Mouse (Mus musculus): ENCODE measurements at regions not wholly inside any gene's neighbourhood (a gene's known extent, or its start where the extent isn't known, plus 50 kb on each side); places are given as distances from the start of the nearest gene placed in this dataset.

DNA sequence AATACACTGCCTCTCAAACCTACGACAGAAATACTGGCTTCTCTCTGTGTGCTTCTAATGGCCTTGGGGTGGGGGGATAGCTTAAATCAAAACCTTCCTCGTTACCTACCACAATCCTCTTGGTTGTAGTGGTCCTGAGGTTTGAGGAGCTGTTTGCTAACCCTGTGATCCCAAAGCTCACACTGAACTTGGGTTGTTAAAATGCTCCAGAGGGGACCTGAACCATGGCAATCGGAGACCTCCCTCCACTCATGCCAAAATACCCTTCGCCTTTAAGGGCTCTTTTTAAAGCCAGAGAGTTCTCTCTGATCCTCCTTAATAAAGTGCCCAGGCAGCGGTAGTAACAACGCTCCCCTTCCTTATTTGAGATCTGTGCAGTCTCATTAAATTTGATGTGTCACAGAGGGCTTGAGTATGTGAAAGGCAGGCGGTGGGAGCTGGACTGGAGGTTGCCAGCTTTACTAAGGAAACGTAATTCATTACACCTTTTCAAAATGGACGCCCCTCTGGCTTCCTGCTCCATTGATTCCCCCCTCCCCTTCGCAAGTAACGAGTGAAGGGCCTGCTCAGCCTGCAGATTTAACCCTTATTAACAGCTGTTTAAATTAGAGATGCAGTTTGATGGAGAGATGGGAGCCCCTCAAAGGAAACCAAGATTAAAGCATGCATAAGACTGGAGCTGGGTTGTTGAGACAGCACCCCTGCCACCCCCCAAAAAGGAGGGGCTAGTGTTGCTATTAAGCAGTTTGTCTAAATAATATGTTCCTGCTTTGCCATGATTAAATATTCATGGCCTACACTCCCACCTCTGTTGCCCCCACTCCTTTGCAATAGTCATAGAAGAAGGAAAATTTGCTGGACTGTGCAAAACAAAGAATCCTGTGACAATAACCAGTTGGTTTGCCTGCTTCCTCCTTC is 289.4 kb downstream of the Sorl1 start:
- no peak for DNase-seq (ENCODE audit: low spot score in 2 of 2)

- DNase-seq (ENCODE audit: low spot score in 2 of 2): no peak
These were observed 290.7 kb downstream of the Sorl1 start for GRCm38 (mm10) chr9:41833408-41833807.

GRCm38 (mm10) chr9:41827356-41827755 is 296.7 kb downstream of the Sorl1 start:
- no peak for DNase-seq (ENCODE audit: low spot score in 2 of 2)

DNA sequence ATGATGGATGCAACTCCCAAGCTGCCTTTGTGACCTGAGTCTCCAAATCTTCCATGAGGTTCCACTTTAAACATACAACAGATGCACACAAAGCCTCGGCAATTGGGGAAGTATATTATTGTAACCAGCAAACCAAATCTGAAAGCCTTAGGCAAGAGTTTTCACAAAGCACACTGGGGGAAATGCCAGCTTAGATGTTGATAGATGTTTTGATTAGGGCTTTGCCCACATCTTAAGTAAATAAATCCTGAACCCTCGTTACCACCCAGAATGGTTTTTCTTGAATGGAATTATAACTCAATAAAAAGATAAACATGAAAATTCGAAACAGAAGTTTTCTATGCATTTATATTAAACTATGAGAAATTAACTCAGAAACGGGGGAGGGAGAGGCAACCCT is 302.7 kb downstream of the Sorl1 start:
- no peak for DNase-seq (ENCODE audit: low spot score in 2 of 2)

GRCm38 (mm10) chr9:41817740-41818461 is 306.2 kb downstream of the Sorl1 start:
- DNase-seq (ENCODE audit: low spot score in 2 of 2): no peak

DNA sequence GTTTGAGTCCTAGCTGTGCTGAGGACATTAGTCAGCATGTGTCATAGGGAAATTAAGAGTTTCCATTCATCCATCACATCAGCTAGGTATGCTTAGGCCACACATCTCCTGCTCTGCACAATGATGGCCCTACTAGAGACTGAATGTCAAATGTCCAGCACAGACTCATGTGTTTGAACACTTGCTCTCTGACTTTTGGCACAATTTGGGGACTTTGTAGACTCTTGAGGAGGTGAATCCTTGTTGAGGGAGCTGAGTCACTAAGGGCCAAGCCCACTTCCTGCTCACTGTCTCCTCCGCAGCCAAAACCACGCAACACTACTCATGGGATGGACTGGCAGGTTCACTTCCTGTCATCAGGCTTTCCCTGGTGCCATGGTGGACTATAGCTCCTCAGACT is 308.2 kb downstream of the Sorl1 start:
- DNase-seq (ENCODE audit: low spot score in 2 of 2): no peak

- DNase-seq (ENCODE audit: low spot score in 2 of 2): no peak
These were observed 314.8 kb downstream of the Sorl1 start for GRCm38 (mm10) chr9:41809291-41809690.

- DNase-seq (ENCODE audit: low spot score in 2 of 2): no peak
These were observed 315.3 kb downstream of the Sorl1 start for GRCm38 (mm10) chr9:41808791-41809190.

DNA sequence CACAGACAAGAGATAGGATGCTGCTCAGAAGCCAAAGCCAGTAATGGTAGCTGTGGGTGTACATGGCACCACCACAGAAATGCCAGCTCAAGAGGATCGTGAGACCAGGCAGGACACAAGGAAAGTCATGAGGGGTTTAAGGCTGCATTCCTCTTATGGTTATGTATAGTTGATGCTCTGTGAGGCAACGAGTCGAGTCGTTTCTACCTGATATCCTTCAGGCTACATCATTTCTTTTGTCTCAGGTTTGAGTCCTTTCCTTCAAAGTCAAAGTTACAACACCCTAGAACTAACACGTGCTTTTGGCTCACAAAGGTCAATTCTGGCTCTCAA is 317.8 kb downstream of the Sorl1 start:
- DNase-seq (ENCODE audit: low spot score in 2 of 2): no peak

DNA sequence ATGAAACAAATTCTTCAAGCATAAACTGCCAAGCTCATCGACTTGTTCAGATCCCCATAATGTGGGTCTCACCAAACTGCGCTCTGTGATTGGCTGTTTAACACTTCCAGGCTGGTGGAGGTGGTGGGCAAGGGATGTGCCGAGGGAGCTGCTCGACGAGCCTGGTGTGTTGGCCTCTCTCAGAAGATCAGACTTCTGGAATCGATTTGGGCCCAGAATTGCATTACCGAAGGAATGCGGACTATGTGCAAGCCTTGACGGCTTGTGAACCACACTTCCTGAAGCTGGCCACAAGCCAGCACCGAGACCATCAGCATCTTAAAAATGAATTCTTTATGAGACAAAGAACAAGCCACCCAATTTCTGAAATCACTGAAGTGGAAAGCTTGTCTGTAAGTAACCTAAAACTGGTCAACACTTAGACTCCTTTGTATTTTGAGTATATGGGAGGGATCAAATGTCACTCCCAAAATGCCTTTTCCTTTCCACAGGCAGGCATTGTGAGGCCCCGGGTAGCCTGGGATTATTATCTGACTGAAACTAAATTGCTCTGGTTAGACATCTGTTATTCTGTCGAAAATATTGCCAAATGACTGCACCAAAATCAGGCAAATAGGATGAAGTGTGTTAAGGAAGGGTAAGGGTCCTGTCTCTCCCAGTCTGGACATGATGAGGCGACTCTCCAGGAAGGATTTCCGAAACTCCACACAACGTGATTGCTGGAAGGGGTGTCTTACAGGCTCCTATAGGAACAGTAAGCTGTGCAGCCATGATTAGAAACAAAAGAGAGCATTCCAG is 318.4 kb downstream of the Sorl1 start:
- no peak for DNase-seq (ENCODE audit: low spot score in 2 of 2)

DNA sequence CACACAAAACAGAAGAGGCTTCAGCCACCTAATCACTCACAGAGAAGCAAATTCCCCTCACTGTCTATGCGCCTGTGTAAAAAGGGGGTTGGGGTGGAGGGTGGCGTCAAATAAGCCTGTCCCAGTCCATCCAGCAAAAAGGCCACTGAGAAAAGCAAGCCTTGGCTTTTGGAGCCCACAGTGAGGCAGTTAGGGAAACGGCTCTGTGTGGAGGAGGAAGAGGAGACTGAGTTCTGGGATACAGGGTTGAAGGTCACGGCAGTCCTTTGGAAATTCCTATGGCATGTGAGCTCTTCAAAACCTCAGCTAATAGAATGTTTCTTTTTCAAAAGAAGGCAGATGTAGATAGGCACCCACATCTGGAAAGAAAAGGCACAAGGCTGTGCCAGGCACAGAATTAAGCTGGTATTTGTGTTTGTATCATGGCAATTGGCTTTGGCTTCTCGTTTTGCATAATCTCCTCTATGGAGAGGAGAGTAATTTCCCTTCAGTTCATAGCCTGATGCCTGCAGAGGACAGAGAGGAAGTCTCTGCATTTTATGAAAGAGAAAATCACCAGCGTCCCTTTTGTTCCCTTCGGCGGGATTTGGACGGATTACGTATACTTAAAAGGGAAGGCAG is 319.3 kb downstream of the Sorl1 start:
- no peak for DNase-seq (ENCODE audit: low spot score in 2 of 2)

GRCm38 (mm10) chr9:41803680-41804460 is 320.2 kb downstream of the Sorl1 start:
- peak; percentile 24 to 26 for DNase-seq (ENCODE audit: low spot score in 2 of 2)

DNA sequence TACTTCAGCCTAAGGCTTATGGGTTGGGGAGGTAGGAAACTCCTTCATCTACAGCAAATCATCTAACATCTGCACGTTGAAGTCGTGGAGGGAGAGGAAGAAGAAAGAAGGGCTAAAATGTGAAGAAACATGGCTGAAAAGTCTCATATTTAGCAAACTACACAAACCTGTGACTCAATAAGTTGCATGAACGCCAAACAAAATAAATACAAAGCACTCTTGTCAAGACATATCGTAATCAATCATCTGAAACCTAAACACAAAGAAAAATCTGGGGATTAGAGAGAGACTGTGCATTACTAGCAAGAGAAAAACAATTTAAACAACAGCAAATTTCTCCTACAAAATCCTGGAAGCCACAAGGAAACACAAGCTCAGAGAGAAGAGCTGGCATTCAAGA is 322.7 kb downstream of the Sorl1 start:
- DNase-seq (ENCODE audit: low spot score in 2 of 2): no peak

- DNase-seq (ENCODE audit: low spot score in 2 of 2): no peak
These were observed 331.3 kb downstream of the Sorl1 start for GRCm38 (mm10) chr9:41792830-41793213.

GRCm38 (mm10) chr9:41792173-41792829 is 331.8 kb downstream of the Sorl1 start:
- no peak for DNase-seq (ENCODE audit: low spot score in 2 of 2)

DNA sequence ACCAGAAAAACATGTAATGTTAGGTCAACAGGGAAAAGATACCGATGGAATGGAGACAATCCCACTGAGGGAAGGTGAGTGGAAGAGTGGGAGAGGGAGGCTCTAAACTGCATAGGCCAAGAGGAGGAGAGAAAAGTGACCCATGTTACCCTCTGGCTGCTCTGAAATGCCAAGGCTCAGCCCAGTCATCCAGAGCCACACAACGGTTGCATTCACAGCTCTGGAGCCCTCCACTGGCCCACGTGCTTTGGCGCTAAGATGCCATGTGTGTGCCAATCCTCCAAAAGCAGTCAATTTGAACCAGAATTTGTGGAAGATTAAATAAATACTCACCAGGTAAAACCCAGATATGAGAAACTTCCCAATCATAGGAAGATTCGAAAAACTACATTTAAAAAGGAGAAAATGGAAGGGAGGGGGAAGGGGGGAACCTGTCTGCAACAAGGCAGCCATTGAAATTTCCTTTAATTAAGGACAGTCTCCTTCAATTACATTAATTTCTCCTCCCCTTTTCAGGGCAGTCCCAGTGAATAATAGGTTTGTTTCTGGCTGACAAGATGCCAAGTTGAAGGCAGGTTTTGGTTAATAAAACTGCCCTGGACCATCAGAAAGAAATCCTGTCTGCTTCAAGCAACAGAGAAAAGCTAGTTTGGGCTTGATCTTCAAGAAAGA is 332.5 kb downstream of the Sorl1 start:
- peak; percentile 10 to 11 for DNase-seq (ENCODE audit: low spot score in 2 of 2)

DNA sequence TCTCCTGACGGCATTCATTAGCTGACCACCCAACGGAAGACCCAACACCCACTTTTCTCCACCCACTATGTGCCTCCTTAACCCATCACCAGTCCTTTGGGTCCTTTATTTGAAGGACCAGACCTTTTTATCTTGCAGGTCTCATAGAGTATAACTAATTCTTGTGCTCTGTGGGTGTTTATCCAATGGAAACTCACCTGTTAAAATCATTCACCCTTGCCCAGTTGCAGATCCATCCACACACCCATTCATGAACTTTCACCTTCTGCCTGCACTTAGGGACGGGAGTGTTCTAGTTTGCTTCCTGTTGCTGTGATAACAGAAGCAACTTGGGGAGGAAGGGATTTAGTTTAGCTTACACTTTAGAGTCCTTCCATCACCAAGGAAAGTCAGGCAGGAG is 339.0 kb downstream of the Sorl1 start:
- no peak for DNase-seq (ENCODE audit: low spot score in 2 of 2)

DNA sequence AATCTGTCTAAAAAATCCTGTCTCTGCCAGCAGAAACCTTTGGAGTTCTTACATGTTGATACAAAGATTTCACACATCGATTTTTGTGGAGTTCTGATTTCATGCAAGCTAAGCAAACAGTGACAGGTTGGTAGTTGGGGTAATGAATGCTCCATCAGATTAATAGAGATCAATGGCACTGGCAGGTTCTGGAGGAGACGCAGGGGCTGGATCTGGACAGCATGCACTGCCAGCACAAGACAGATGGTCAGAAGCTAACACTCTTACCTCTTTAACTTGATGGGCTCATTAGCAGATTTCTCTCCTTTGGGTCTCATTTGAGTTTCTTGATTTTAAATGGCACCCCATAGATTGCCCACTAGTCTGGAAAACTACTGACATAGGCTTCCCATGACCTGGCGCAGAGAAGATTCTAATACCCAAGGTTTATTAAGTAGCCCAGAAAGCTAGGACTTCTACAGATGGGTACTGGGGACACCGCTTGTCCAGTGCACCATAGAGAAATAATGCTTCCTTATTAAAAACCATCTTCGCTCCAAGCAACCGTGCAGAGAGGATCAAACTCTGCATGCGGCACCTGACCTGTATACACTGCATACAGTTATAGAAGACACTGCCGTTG is 351.7 kb downstream of the Sorl1 start:
- no peak for DNase-seq (ENCODE audit: low spot score in 2 of 2)

DNA sequence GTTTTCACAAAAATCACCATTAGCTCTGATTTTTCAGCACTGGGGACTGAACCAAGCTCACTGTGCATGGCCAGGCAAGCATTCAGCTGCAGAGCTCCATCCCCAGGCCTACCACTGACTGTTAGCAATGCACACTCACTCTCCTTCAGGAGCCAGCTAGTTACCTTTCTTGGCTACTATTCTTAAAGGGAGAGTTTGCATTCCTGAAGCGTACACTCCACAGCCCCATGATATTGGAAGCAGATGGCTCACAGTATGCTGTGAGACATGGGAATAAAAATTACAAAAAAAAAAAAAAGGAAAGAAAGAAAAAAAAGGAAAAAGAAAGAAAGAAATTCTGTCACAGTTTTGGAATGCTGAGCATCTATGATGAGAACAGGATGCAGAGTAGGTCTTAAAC is 352.8 kb downstream of the Sorl1 start:
- DNase-seq (ENCODE audit: low spot score in 2 of 2): no peak

Data from left cerebral cortex, adult 18-20 months (tissue).